Mouse (Mus musculus) small intestine, adult 2 months (tissue): ENCODE data around the gene Zfp451.
"Not testable (repeated sequence)": the region's sequence is repeated elsewhere in the genome, so short reads cannot be mapped to it uniquely, and the experiment has no call there.

Experiments used
- CTCF ChIP-seq: fragments of 200-500 bp; IDR thresholded peaks from 2 replicates; pipeline ENCODE4 v1.5.1; 2012; ENCODE audit warnings: low read depth, mild to moderate bottlenecking, control low read depth, inconsistent platforms, low read length, moderate library complexity, mixed read lengths; ENCODE audit not compliant: insufficient replicate concordance, insufficient read length; ENCODE audit errors: extremely low read depth
- POLR2A ChIP-seq: fragments of 200-500 bp; IDR thresholded peaks from 2 replicates; pipeline ENCODE4 v1.6.1; 2012; ENCODE audit warnings: low read depth, mild to moderate bottlenecking, control low read depth, inconsistent platforms, low read length, moderate library complexity

GRCm38 (mm10) chr1:33749709-33750108 lies 64.7 kb downstream of the Zfp451 start:
- TF ChIP-seq CTCF, POLR2A: not testable (repeated sequence)
